Mouse (Mus musculus): ENCODE data around the gene Fgf22. TPM values are rescaled to one million over a fixed set of nuclear protein-coding genes. Genes with fewer than 3 reads are reported as not detected.

Gene Fgf22
- polyA plus RNA-seq, 1 experiment = not detected

DNA sequence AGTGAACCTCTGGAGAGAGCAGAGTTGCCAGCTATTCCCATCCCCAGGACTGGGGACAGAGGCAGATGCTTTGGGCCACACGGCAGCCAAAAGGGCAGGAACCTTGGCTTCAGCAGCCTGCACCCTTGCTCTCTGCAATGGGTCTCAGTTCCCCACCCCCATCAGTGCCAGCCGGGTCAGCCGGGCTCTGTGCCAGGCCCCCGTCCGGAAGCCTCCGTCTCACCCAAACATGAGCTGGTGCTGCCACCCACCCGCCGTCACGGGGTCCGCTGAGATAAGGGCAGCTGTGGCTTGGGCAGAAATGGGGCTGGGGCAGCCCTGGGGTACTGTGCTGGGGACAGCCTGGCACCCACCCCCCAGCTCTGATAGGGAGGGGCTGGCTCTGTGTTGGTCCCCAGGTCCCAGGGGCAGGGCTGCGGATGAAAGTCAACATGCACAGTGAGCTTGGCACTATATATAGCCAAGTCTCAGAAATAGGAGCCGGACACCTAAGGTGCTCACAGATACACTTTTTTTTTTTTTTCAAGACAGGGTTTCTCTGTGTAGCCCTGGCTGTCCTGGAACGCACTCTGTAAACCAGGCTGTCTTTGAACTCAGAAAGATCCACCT is 25.4 kb upstream of the Fgf22 start:
- no peak for TF ChIP-seq CTCF (IDR thresholded peaks at IDR 0.05; ENCODE audit: borderline replicate concordance, insufficient read depth, low read length)
- no peak for TF ChIP-seq POLR2A (IDR thresholded peaks at IDR 0.05; ENCODE audit: low read depth, low read length)
- Histone ChIP-seq H3K4me3 (ENCODE audit: insufficient read depth, low read length) (no peak overlapping the region), H3K27ac (ENCODE audit: insufficient read depth, low read length) (no peak overlapping the region), H3K4me1 (ENCODE audit: control insufficient read depth, insufficient read depth, low read length) (no peaks in the 10 kb centered on the region)

- H3K4me1 ChIP-seq (ENCODE audit: control insufficient read depth, insufficient read depth, low read length) = no peaks in the 10 kb centered on the region
- TF ChIP-seq POLR2A (IDR thresholded peaks at IDR 0.05; ENCODE audit: low read depth, low read length) (no peak), CTCF (IDR thresholded peaks at IDR 0.05; ENCODE audit: borderline replicate concordance, insufficient read depth, low read length) (peak; percentile 36; the same call in 1 of the 2 replicates)
- H3K4me3 ChIP-seq (ENCODE audit: insufficient read depth, low read length) = no peak overlapping the region
- no peak overlapping the region for H3K27ac ChIP-seq (ENCODE audit: insufficient read depth, low read length)
Observed at GRCm38 (mm10) chr10:79732500-79732899, 22.4 kb upstream of the Fgf22 start.

DNA sequence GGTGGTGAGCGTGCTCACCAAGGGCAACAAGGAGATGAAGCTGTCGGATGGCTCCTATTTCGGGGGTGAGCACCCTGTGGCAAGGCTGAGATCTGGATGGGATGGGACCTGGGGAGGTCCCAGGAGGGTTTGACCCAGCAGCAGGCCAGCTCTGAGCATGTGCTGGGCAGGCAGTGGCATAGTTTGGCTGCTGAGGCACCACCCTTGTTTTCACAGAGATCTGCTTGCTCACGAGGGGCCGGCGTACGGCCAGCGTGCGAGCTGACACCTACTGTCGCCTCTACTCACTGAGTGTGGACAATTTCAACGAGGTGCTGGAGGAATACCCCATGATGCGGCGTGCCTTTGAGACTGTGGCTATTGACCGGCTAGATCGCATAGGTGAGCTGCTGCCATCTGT is 21.0 kb upstream of the Fgf22 start:
- Histone ChIP-seq H3K4me1 (ENCODE audit: control insufficient read depth, insufficient read depth, low read length) (no peaks in the 10 kb centered on the region), H3K4me3 (ENCODE audit: insufficient read depth, low read length) (no peak overlapping the region), H3K27ac (ENCODE audit: insufficient read depth, low read length) (no peak overlapping the region)
- no peak for TF ChIP-seq POLR2A (IDR thresholded peaks at IDR 0.05; ENCODE audit: low read depth, low read length)
- TF ChIP-seq CTCF (IDR thresholded peaks at IDR 0.05; ENCODE audit: borderline replicate concordance, insufficient read depth, low read length) = no peak

DNA sequence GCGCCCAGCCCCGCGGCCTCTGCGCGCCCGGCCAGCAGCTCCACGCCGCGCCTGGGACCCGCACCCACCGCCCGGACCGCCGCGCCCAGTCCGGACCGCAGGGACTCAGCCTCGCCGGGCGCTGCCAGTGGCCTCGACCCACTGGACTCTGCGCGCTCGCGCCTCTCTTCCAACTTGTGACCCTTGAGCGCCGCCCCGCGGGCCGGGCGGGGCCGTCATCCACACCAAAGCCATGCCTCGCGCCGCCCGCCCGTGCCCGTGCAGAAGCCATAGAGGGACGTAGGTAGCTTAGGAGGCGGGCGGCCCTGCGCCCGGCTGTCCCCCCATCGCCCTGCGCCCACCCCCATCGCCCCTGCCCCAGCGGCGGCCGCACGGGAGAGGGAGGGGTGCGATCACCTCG is 19.5 kb upstream of the Fgf22 start:
- no peak for TF ChIP-seq POLR2A (IDR thresholded peaks at IDR 0.05; ENCODE audit: low read depth, low read length)
- no peak for TF ChIP-seq CTCF (IDR thresholded peaks at IDR 0.05; ENCODE audit: borderline replicate concordance, insufficient read depth, low read length)
- H3K27ac ChIP-seq (ENCODE audit: insufficient read depth, low read length) = no peak overlapping the region

GRCm38 (mm10) chr10:79736706-79737105 is 18.2 kb upstream of the Fgf22 start:
- no peak for TF ChIP-seq POLR2A (IDR thresholded peaks at IDR 0.05; ENCODE audit: low read depth, low read length)
- no peak for TF ChIP-seq CTCF (IDR thresholded peaks at IDR 0.05; ENCODE audit: borderline replicate concordance, insufficient read depth, low read length)
- H3K4me3 ChIP-seq (ENCODE audit: insufficient read depth, low read length) = no peak overlapping the region
- no peak overlapping the region for H3K27ac ChIP-seq (ENCODE audit: insufficient read depth, low read length)
- no peaks in the 10 kb centered on the region for H3K4me1 ChIP-seq (ENCODE audit: control insufficient read depth, insufficient read depth, low read length)

More for the DNA sequence above, 19.5 kb upstream of the Fgf22 start:
- Histone ChIP-seq H3K4me3 (ENCODE audit: insufficient read depth, low read length) (no peak overlapping the region), H3K4me1 (ENCODE audit: control insufficient read depth, insufficient read depth, low read length) (no peaks in the 10 kb centered on the region)

- Histone ChIP-seq H3K4me3 (ENCODE audit: insufficient read depth, low read length) (no peak overlapping the region), H3K4me1 (ENCODE audit: control insufficient read depth, insufficient read depth, low read length) (no peaks in the 10 kb centered on the region), H3K27ac (ENCODE audit: insufficient read depth, low read length) (no peak overlapping the region)
- no peak for TF ChIP-seq POLR2A (IDR thresholded peaks at IDR 0.05; ENCODE audit: low read depth, low read length)
- peak; percentile 4; the same call in 1 of the 2 replicates for TF ChIP-seq CTCF (IDR thresholded peaks at IDR 0.05; ENCODE audit: borderline replicate concordance, insufficient read depth, low read length)
Observed at GRCm38 (mm10) chr10:79738259-79738658, 16.6 kb upstream of the Fgf22 start.

GRCm38 (mm10) chr10:79739234-79739633 is 15.6 kb upstream of the Fgf22 start:
- H3K4me3 ChIP-seq (ENCODE audit: insufficient read depth, low read length) = no peak overlapping the region
- no peak overlapping the region for H3K27ac ChIP-seq (ENCODE audit: insufficient read depth, low read length)
- TF ChIP-seq POLR2A (IDR thresholded peaks at IDR 0.05; ENCODE audit: low read depth, low read length) (no peak), CTCF (IDR thresholded peaks at IDR 0.05; ENCODE audit: borderline replicate concordance, insufficient read depth, low read length) (no peak)
- H3K4me1 ChIP-seq (ENCODE audit: control insufficient read depth, insufficient read depth, low read length) = no peaks in the 10 kb centered on the region

GRCm38 (mm10) chr10:79740863-79741262 is 14.0 kb upstream of the Fgf22 start:
- no peak overlapping the region for H3K4me3 ChIP-seq (ENCODE audit: insufficient read depth, low read length)
- no peak overlapping the region for H3K27ac ChIP-seq (ENCODE audit: insufficient read depth, low read length)
- TF ChIP-seq CTCF (IDR thresholded peaks at IDR 0.05; ENCODE audit: borderline replicate concordance, insufficient read depth, low read length) (no peak), POLR2A (IDR thresholded peaks at IDR 0.05; ENCODE audit: low read depth, low read length) (no peak)
- no peaks in the 10 kb centered on the region for H3K4me1 ChIP-seq (ENCODE audit: control insufficient read depth, insufficient read depth, low read length)

- no peak overlapping the region for H3K4me3 ChIP-seq (ENCODE audit: insufficient read depth, low read length)
- no peak for TF ChIP-seq POLR2A (IDR thresholded peaks at IDR 0.05; ENCODE audit: low read depth, low read length)
- no peak for TF ChIP-seq CTCF (IDR thresholded peaks at IDR 0.05; ENCODE audit: borderline replicate concordance, insufficient read depth, low read length)
- H3K27ac ChIP-seq (ENCODE audit: insufficient read depth, low read length) = no peak overlapping the region
- H3K4me1 ChIP-seq (ENCODE audit: control insufficient read depth, insufficient read depth, low read length) = no peaks in the 10 kb centered on the region
Observed at GRCm38 (mm10) chr10:79743161-79743560, 11.7 kb upstream of the Fgf22 start.

GRCm38 (mm10) chr10:79743650-79744365 is 11.1 kb upstream of the Fgf22 start:
- TF ChIP-seq POLR2A (IDR thresholded peaks at IDR 0.05; ENCODE audit: low read depth, low read length) (no peak), CTCF (IDR thresholded peaks at IDR 0.05; ENCODE audit: borderline replicate concordance, insufficient read depth, low read length) (no peak)
- Histone ChIP-seq H3K4me3 (ENCODE audit: insufficient read depth, low read length) (no peak overlapping the region), H3K27ac (ENCODE audit: insufficient read depth, low read length) (no peak overlapping the region), H3K4me1 (ENCODE audit: control insufficient read depth, insufficient read depth, low read length) (no peaks in the 10 kb centered on the region)
